8 mouse cellular contexts compared by ENCODE assay signal in the genomic region with DNA sequence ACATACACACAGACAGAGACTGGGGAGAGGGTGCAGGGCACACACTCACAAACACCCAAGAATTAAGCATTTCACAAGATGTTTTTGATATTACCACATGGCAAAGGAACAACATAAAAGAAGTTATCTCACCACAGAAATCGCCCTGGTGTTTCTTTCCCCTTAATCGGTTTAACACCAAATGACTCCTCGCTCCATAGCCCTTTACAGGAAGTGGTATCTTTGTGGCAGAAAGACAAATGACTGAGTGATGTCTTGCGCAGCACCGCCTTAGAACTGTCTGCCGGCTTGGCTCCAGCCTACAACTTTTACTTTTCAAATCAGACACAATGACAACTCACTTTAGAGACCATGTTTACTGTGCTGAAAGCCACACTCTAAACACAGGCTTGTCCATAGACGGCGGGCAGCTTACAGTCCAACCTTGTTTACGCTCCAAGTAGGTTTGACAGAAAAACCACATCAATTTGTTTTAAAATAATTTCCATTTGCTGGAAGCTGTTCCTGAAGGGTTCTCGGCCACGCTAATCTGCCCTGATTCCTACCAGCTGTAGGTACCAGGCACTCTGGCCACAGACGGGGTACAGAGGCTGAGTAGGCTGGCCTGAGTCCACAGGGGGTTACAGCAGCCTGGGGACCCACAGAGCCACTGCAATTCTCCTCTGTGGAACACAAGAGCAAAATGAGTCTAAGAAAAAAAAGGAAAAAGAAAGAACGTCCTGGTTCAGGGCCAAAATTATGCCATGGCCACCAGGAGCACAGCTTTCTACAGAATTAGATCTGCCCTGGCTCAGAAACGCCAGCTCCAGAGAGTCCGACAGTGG. TPM values are rescaled to one million over a fixed set of nuclear protein-coding genes. Genes with fewer than 3 reads are reported as not detected.
DNase-seq lines count a peak whose midpoint lies in the region; ATAC-seq and TF ChIP-seq lines count a peak whose summit lies in the region.

No protein-coding gene starts in this region.

- peak; percentile 56; the same call in 1 of the 2 replicates for ATAC-seq in lung, embryonic 14.5 days (ENCODE audit: insufficient read depth)
- peak; percentile 70 for ATAC-seq in inflammation-experienced regulatory T-cells, adult 6 months
- no peak for ATAC-seq in stomach, embryonic 16.5 days (ENCODE audit: insufficient read depth, low FRiP score)

- no peaks in the 10 kb centered on the region for H3K9me3 ChIP-seq in lung, embryonic 14.5 days (ENCODE audit: low read depth, low read length)
- H3K9me3 ChIP-seq in stomach, embryonic 16.5 days (replicated peaks; ENCODE audit: control insufficient read depth, low read length) = no peaks in the 10 kb centered on the region

- no peaks in the 10 kb centered on the region for H3K27me3 ChIP-seq in lung, embryonic 14.5 days (ENCODE audit: insufficient read depth, low read length)
- H3K27me3 ChIP-seq in stomach, embryonic 16.5 days (ENCODE audit: control insufficient read depth, insufficient read depth, low read length) = no peaks in the 10 kb centered on the region

- H3K4me3 ChIP-seq in lung, embryonic 14.5 days (ENCODE audit: low read depth, low read length) = no peak overlapping the region
- peak overlapping the region; percentile 18 for H3K4me3 ChIP-seq in stomach, embryonic 16.5 days (replicated peaks; ENCODE audit: low read length)

- peaks cover 33% of the 10 kb centered on the region for H3K4me1 ChIP-seq in lung, embryonic 14.5 days (ENCODE audit: insufficient read depth)
- peaks cover 88% of the 10 kb centered on the region for H3K4me1 ChIP-seq in stomach, embryonic 16.5 days (ENCODE audit: control insufficient read depth, insufficient read depth, low read length)

- no peak for TF ChIP-seq CTCF in lung, embryonic 14.5 days (IDR thresholded peaks at IDR 0.05; ENCODE audit: low read depth)

- no peak overlapping the region for H3K9ac ChIP-seq in lung, embryonic 14.5 days
- peak overlapping the region; percentile 60 for H3K9ac ChIP-seq in stomach, embryonic 16.5 days (ENCODE audit: low read length)

- WGBS in lung, embryonic 14.5 days = 25% methylated on average over 15 of the region's 15 CpGs
- WGBS in stomach, embryonic 16.5 days = 17% methylated on average over 15 of the region's 15 CpGs

- no peaks in the 10 kb centered on the region for H3K36me3 ChIP-seq in lung, embryonic 14.5 days (ENCODE audit: insufficient read depth)
- no peaks in the 10 kb centered on the region for H3K36me3 ChIP-seq in stomach, embryonic 16.5 days (ENCODE audit: control insufficient read depth, insufficient read depth, low read length)

- DNase-seq in lung, embryonic 14.5 days = peak; percentile 55
- no peak for DNase-seq in lung, postnatal 4 days
- DNase-seq in T-cell, adult 2 months (ENCODE audit: low spot score) = peak; percentile 82
- DNase-seq in layer of hippocampus, postnatal 14 days (ENCODE audit: low spot score in 2 of 2) = no peak
- DNase-seq in adrenal gland, postnatal 36 days = no peak
- DNase-seq in lung, postnatal 36 days = no peak

- peak overlapping the region; percentile 45 for H3K4me2 ChIP-seq in lung, embryonic 14.5 days
- peak overlapping the region; percentile 44 for H3K4me2 ChIP-seq in stomach, embryonic 16.5 days (ENCODE audit: low read depth, low read length)

- H3K27ac ChIP-seq in lung, embryonic 14.5 days (ENCODE audit: low read depth) = peak overlapping the region; percentile 55; the same call in 1 of the 2 replicates
- H3K27ac ChIP-seq in stomach, embryonic 16.5 days (ENCODE audit: low read length) = peak overlapping the region; percentile 79

RNA-seq across cellular contexts. Expression of a gene that starts 18.3 kb away (rescaled TPM):
- 11.5 and 13.5 TPM in 2 replicates for polyA plus RNA-seq in lung, embryonic 14.5 days (2014; fragmentation: Nextera tagmentation; extraction: Ambion mirVana)
- polyA plus RNA-seq in inflammation-experienced regulatory T-cells, adult 6 months (2017; shearing (Covaris generic)) = 10 to 100 TPM in 2 of 3 experiments, 1 to 10 TPM in 1; 7.4 to 47.9 (median 44.0) TPM
- 18.3 and 24.0 TPM in 2 replicates for polyA plus RNA-seq in stomach, embryonic 16.5 days (2015; fragmentation: Nextera tagmentation; extraction: Ambion mirVana)
- 10 to 100 TPM; 33.2 to 34.9 TPM for total RNA-seq in layer of hippocampus, postnatal 14 days (2021)
- 10 to 100 TPM; 11.7 to 14.9 TPM for total RNA-seq in adrenal gland, postnatal 36 days (2021)

Comparison
In these comparisons a context has a peak if more than half of its experiments do, and no peak if none do; other contexts are left out.
1. DNase-seq: peak in lung, embryonic 14.5 days (single experiment) and T-cell, adult 2 months (single experiment); none in lung, postnatal 4 days (0 of 2), layer of hippocampus, postnatal 14 days (0 of 2), adrenal gland, postnatal 36 days (0 of 2) and lung, postnatal 36 days (single experiment).